Mouse (Mus musculus) urinary bladder, postnatal 14 days (tissue): Measurements from ENCODE around the gene 1700022I11Rik.
"Not testable (repeated sequence)": the region's sequence is repeated elsewhere in the genome, so short reads cannot be mapped to it uniquely, and the experiment has no call there.

Experiments
- DNase-seq: peaks from one replicate; pipeline ENCODE4 v3.0.0; 2021; ENCODE audit warnings: low spot score

The 1700022I11Rik gene

GRCm38 (mm10) chr4:42951206-42952195, 17.9 kb upstream of the 1700022I11Rik start:
- DNase-seq = no peak

- no peak for DNase-seq
Measured at GRCm38 (mm10) chr4:42952563-42952962, 16.8 kb upstream of the 1700022I11Rik start.

- peak; percentile 26 for DNase-seq
Measured at GRCm38 (mm10) chr4:42953435-42954094, 15.8 kb upstream of the 1700022I11Rik start.

GRCm38 (mm10) chr4:42954297-42954696, 15.1 kb upstream of the 1700022I11Rik start:
- DNase-seq = peak; percentile 75

GRCm38 (mm10) chr4:42955200-42955599, 14.2 kb upstream of the 1700022I11Rik start:
- DNase-seq = no peak

DNA sequence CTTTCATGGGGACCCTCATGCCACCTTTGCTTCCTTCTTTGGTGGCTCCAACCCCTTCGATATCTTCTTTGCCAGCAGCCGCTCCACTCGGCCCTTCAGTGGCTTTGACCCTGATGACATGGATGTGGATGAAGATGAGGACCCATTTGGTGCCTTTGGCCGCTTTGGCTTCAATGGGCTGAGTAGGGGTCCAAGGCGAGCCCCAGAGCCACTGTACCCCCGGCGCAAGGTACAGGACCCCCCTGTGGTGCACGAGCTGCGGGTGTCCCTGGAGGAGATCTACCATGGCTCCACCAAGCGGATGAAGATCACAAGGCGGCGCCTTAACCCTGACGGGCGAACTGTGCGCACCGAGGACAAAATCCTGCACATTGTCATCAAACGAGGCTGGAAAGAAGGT, 12.8 kb upstream of the 1700022I11Rik start:
- DNase-seq = no peak

DNA sequence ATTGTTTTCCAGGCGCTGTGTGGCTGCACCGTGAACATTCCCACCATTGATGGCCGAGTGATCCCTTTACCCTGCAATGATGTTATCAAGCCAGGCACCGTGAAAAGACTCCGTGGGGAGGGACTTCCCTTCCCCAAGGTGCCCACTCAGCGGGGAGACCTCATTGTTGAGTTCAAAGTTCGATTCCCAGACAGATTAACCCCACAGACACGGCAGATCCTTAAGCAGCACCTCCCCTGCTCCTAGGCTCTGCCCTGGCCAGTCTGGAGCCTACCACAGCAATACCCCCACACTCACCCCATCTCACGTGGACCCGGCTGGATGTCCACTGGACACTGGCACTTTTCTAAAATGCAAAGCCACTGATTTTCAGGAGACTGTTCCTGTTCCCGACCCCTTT, 12.1 kb upstream of the 1700022I11Rik start:
- no peak for DNase-seq

GRCm38 (mm10) chr4:42957979-42958378, 11.4 kb upstream of the 1700022I11Rik start:
- DNase-seq = no peak

DNA sequence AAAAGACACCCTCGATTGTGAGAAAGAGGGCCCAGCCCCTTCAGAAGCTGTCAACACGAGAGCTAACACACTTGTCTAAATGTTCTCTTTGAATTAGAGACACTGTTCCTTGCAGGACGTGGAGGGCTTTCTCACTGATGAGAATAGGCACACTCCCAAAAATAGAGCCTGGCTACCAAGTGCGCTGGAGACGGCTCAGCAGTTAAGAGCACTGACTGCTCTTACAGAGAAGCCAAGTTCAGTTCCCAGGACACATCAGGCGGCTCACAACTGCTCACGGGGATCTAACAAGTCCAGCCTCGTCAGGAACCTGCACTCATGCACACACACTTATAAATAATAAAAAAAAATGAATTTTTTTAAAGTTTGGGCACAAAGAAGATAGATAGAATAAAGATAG, 10.5 kb upstream of the 1700022I11Rik start:
- no peak for DNase-seq

DNA sequence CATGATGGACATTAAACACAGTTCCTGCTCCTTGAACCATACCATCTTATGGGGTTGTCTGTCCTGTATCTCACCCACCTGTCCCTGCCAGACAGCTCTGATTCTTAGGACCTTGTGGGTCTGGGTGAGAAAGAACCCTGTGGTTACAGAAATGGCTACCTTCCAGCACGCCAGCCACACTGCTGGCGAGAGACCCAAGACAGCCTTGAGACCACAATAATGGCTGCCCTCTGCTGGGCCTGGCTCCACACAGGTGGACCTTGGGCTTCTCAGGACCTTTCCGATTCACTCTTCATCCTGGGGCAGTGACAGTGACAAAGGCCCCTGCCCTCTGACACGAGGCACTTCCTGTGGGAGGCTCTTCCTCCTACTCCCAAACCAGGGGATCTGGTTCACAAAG, 10.0 kb upstream of the 1700022I11Rik start:
- no peak for DNase-seq

DNA sequence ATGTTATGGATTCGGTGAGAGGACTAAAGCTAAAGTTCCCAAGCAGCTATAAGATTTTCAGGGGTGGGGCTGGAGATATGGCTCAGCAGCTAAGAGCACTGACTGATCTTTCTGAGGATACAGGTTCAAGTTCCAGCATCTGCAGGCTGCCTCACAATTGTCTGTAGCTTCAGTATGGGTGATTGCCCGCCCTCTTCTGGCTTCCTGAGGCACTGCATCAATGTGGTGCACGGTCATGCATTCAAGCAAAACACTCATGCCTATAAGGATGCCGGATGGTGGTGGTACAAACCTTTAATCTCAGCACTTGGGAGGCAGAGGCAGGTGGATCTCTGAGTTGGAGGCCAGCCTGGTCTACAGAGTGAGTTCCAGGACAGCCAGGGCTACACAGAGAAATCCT, 7.8 kb upstream of the 1700022I11Rik start:
- peak; percentile 56 for DNase-seq

DNA sequence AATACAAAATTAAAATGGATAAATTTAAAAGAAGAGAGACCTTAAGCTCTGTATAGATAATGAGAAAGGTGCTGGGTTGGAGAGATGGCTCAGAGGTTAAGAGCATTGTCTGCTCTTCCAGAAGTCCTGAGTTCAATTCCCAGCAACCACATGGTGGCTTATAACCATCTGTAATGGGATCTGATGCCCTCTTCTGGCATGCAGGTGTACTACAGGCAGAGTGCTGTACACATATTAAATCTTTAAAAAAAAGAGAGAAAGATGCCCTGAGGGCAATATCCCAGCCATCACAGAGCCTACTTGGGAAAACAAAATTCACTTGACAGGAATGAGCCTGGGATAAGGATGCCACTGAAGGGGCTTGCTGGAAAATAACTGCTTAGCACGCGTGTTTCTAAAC, 5.9 kb upstream of the 1700022I11Rik start:
- no peak for DNase-seq

DNA sequence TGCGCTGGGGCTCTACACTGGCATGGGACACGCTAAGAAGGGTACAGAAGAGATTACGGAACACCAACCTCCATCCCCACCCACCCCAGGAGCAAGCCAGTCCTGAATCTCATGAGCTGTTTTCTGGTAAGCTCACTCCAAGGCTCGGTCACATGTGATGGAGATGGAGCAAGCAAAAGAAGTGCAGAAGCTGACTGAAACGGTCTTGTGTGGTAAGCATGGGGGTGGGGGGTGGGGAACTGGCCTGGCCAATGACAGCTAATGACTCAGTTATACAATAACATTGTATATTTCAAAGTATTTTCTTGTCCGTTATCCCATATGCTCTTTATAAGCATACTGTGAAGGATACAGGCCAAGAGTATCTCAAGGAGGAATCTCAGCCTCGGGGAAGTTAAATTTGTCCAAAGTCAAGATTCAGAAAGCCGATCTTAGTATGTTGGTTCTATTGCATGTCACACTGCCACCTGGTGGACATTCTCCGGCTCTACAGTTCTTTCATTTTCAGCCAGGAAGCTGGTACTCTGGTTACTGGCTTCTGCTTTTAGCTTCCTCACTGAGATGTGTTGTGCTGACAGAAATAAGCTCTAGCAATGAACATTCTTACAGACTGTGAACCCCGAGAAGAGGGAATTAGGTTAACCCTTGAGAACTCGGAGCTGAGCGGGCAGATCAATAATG, 4.2 kb upstream of the 1700022I11Rik start:
- DNase-seq = no peak

GRCm38 (mm10) chr4:42972952-42973351, 3.5 kb downstream of the 1700022I11Rik start:
- DNase-seq = no peak

DNA sequence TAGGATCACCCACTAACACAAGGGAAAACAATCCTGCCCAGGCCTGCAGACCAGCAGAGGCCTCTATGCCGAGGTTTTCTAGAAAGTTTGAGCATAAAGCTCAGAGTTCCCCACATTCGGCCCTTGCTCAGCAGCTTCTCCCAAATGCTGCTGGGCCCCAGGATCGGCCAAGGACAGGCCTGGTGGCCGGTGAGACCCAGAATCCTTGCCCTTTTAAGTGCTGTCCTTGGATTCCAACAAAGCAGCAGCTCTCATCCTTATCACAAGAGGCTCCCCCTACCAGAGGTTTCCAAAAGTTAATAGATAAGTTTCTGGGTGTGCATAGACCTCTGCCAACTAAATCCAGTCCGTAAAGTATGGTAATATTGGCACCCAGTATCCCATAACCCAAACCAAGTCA, 4.5 kb downstream of the 1700022I11Rik start:
- DNase-seq = no peak

DNA sequence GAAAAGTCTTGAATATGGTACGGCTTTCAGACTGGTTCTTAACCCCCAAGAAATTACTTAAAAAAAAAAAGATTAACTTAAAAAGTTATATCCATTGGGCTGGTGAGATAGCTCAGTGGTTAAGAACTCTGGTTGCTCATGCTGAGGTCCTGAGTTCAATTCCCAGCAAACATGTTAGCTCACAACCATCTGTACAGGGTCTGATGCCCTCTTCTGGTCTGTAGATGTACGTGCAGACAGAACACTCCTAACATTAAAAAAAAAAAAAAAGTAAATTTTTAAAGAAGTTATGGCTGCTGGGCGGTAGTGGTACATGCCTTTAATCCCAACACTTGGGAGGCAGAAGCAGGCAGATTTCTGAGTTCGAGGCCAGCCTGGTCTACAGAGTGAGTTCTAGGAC, 8.7 kb downstream of the 1700022I11Rik start:
- DNase-seq = no peak

DNA sequence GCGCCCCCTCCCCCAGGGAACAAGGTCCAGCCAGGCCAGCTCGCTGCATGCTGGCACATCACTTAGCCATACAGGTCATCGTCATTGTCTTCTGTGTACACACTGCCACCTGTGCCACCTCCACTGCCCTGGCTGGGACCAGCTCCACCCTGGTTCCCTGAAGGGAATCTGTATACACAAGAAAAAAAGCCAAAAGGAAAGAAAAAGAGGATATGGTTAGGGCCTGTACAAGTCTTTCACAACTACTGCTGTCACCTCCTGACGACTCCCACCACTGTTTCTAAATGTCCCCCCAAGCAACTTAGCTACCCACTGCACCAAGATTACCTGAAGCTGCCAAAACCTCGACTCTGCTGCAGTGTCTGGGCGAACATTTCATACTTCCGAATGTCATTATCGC, 11.1 kb downstream of the 1700022I11Rik start:
- not testable (repeated sequence) for DNase-seq

GRCm38 (mm10) chr4:42988296-42988695, 18.9 kb downstream of the 1700022I11Rik start:
- DNase-seq = no peak

DNA sequence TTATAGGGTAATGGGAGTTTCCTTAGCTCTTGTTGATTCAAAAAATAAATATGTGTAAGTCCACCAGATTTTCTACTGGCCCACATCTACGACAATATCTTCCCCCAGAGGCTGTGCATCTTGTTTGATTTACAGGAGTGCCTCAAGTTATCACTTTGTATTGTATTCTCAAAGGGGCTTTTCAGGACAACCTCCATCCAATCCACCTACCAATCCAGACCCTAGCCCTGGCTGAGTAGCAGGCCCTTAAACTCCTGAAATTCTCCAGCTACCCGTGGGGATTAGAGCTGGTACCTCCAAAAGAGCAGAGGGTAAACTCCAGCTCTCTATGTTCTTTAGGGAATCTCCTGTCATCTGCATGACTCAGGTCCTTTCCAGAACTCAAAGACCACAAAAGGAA, 28.6 kb downstream of the 1700022I11Rik start:
- no peak for DNase-seq

DNA sequence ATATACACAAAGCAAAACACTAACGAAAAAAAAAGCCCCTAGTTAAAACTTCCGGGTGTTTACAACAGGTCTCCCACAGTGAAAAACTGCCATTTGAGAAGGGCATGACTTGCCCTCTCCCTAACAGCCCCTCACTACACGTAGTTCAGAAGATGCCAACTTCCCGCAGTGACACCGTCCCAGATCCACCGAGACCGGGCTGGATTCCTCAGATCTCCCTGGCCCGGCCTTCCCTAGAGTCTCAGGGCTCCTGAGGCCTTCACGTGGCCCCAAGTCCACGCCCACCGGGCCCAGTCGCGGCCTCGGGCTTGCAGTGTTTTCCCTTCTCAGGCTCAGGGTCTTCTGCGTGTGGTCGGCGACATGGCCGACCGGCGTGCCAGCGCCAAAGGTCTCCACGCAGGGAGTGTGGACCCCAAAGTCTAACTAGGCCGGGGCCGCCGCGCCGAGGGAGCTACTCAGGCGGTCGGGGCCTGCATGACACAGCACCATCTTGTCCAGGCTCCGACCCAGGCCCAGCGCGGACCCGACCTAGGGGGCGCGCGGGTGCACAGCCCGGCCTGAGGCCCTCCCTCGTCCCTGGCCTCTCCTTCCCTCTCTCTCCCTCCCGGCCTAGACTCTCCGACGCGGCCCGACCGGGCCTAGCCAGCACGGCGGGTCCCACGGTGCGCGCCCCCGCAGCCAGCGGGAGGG, 30.2 kb downstream of the 1700022I11Rik start:
- DNase-seq = peak; percentile 77

- peak; percentile 99 for DNase-seq
Measured at GRCm38 (mm10) chr4:43000141-43000986, 31.0 kb downstream of the 1700022I11Rik start, which contains the start of gene Vcp. Vcp (minus strand) TSS chr4:43000507.
